Mouse (Mus musculus) hindbrain, embryonic 15.5 days (tissue): ENCODE data around the gene Ispd. TPM values are rescaled to one million over a fixed set of nuclear protein-coding genes. Genes with fewer than 3 reads are reported as not detected.
A peak's percentile ranks its signal among the peaks of the same experiment; 100 is the strongest.

Source experiments
- ATAC-seq: fragments of 200-750 bp; cut with Nextera tagmentation; 2 replicates; pipeline ENCODE4 v1.8.0; 2017; ENCODE audit warnings: low read depth, moderate number of reproducible peaks, moderate TSS enrichment; ENCODE audit not compliant: low FRiP score
- H3K27ac ChIP-seq: fragments of 300-500 bp; sonication (generic); replicated peaks from 2 replicates; pipeline ENCODE4 v1.5.1; 2015; ENCODE audit warnings: mild to moderate bottlenecking, inconsistent platforms
- H3K27me3 ChIP-seq: fragments of 300-500 bp; sonication (generic); 2 replicates; pipeline ENCODE4 v1.6.1; 2015; ENCODE audit warnings: control low read depth, inconsistent platforms
- H3K36me3 ChIP-seq: fragments of 300-500 bp; sonication (generic); 2 replicates; pipeline ENCODE4 v1.6.1; 2015; ENCODE audit warnings: control low read depth, inconsistent platforms
- H3K4me1 ChIP-seq: fragments of 300-500 bp; sonication (generic); replicated peaks from 2 replicates; pipeline ENCODE4 v1.6.1; 2015; ENCODE audit warnings: control low read depth, inconsistent platforms
- H3K4me2 ChIP-seq: fragments of 300-500 bp; sonication (generic); 2 replicates; pipeline ENCODE4 v1.6.1; 2015; ENCODE audit warnings: moderate library complexity, mild to moderate bottlenecking, inconsistent platforms
- H3K4me3 ChIP-seq: fragments of 300-500 bp; sonication (generic); 2 replicates; pipeline ENCODE4 v1.5.1; 2015; ENCODE audit warnings: mild to moderate bottlenecking, inconsistent platforms
- H3K9ac ChIP-seq: fragments of 300-500 bp; sonication (generic); 2 replicates; pipeline ENCODE4 v1.6.1; 2015; ENCODE audit warnings: inconsistent platforms
- H3K9me3 ChIP-seq: fragments of 300-500 bp; sonication (generic); 2 replicates; pipeline ENCODE4 v1.6.1; 2016; ENCODE audit warnings: control low read depth, inconsistent platforms
- WGBS: fragments of 180-500 bp; shearing (Covaris S2); methylation state at CpG from one replicate; pipeline ENCODE4 v1.1.7; 2015; 5-methylcytosine and 5-hydroxymethylcytosine counted together
- polyA plus RNA-seq: library from polyadenylated mRNA; unstranded; fragments of >200 nt; fragmentation: Nextera tagmentation; extraction: Ambion mirVana; gene quantifications from 2 replicates; pipeline ENCODE4 v1.2.1, GENCODE M21; 2015

The Ispd gene
- polyA plus RNA-seq, 1 experiment from 2014 or later = 13.9 TPM

DNA sequence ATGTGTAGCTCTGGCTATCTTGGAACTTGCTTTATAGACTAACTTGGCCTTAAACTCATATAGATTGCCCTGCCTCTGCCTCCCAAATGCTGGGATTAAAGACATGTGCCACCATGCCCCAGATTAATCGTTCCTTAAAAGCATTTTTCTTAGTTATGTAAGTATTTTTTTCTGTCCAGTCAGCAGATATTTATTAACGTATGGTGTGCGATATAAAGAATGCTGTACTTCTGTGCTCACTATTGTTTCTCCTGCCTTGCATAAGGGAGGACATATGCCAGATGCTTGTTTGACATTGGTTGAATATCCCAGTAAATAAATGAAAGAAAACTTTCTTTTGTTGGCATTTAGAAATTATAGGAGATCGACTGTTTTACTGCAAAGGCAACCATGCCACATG, 5.7 kb downstream of the Ispd start:
- Histone ChIP-seq H3K27me3 (no peaks in the 10 kb centered on the region), H3K9me3 (0 out of 2 replicates have a peak, but pooled peaks cover 3% of the 10 kb centered on the region), H3K4me3 (no peak overlapping the region), H3K4me2 (no peak overlapping the region), H3K36me3 (peaks cover 4% of the 10 kb centered on the region; the same call in 1 of the 2 replicates), H3K9ac (no peak overlapping the region), H3K27ac (no peak overlapping the region), H3K4me1 (no peaks in the 10 kb centered on the region)
- WGBS = 89% methylated on average over 4 of the region's 4 CpGs
- ATAC-seq = no peak

GRCm38 (mm10) chr12:36395115-36395514, 13.9 kb downstream of the Ispd start:
- Histone ChIP-seq H3K9ac (no peak overlapping the region), H3K9me3 (0 out of 2 replicates have a peak, but pooled peaks cover 4% of the 10 kb centered on the region), H3K36me3 (peaks cover 12% of the 10 kb centered on the region; the same call in 1 of the 2 replicates), H3K4me3 (no peak overlapping the region), H3K4me1 (no peaks in the 10 kb centered on the region), H3K27ac (no peak overlapping the region), H3K4me2 (no peak overlapping the region), H3K27me3 (no peaks in the 10 kb centered on the region)
- WGBS = 77% methylated on average over 2 of the region's 2 CpGs
- ATAC-seq = no peak

DNA sequence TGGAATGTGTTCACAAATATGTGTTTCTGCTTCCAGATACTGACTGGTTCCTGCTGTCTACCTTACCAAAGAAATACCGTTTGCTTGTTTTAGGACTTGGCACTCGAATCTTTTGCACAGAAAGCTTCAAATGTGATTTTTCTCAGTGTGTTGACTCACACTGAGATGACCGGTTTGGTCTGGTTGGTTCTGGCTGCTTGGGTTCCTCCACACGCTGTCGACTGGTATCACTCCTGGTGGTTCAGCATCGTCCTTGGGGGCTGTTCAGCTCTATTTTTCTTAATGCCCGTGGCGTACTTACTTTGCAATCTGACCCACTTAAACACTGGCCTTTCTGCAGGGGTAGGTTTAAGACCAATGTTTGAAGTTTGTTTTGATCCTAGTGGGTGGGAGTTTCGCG, 42.4 kb downstream of the Ispd start:
- H3K4me1 ChIP-seq = no peaks in the 10 kb centered on the region
- no peaks in the 10 kb centered on the region for H3K27me3 ChIP-seq
- H3K4me3 ChIP-seq = no peak overlapping the region
- no peak overlapping the region for H3K4me2 ChIP-seq
- H3K36me3 ChIP-seq = no peaks in the 10 kb centered on the region
- H3K9me3 ChIP-seq = no peaks in the 10 kb centered on the region
- H3K9ac ChIP-seq = no peak overlapping the region
- 82% methylated on average over 10 of the region's 10 CpGs for WGBS
- no peak for ATAC-seq
- H3K27ac ChIP-seq = no peak overlapping the region

DNA sequence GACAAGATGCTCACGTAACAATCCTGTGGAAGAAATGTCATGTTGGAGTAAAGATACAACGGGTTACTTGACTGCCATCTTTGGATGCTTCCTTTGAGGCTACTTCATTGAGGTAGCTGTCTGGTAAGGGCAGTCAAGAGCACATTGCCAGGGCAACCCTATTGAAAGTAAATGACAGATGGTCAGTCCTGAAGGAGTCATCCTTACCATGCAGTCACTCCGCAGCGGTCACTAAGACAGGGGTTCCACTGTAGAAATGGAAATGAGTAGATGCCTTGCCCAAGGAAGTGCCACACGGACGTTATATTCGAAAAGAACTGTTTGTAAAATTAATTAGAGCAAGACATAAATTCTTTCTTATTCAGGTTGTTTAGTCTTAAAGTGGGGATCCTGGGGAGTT, 44.0 kb downstream of the Ispd start:
- H3K4me1 ChIP-seq = no peaks in the 10 kb centered on the region
- H3K27ac ChIP-seq = no peak overlapping the region
- 60% methylated on average over 7 of the region's 7 CpGs for WGBS
- no peak overlapping the region for H3K4me3 ChIP-seq
- ATAC-seq = no peak
- no peaks in the 10 kb centered on the region for H3K9me3 ChIP-seq
- H3K27me3 ChIP-seq = no peaks in the 10 kb centered on the region
- H3K36me3 ChIP-seq = no peaks in the 10 kb centered on the region
- no peak overlapping the region for H3K4me2 ChIP-seq
- H3K9ac ChIP-seq = no peak overlapping the region

DNA sequence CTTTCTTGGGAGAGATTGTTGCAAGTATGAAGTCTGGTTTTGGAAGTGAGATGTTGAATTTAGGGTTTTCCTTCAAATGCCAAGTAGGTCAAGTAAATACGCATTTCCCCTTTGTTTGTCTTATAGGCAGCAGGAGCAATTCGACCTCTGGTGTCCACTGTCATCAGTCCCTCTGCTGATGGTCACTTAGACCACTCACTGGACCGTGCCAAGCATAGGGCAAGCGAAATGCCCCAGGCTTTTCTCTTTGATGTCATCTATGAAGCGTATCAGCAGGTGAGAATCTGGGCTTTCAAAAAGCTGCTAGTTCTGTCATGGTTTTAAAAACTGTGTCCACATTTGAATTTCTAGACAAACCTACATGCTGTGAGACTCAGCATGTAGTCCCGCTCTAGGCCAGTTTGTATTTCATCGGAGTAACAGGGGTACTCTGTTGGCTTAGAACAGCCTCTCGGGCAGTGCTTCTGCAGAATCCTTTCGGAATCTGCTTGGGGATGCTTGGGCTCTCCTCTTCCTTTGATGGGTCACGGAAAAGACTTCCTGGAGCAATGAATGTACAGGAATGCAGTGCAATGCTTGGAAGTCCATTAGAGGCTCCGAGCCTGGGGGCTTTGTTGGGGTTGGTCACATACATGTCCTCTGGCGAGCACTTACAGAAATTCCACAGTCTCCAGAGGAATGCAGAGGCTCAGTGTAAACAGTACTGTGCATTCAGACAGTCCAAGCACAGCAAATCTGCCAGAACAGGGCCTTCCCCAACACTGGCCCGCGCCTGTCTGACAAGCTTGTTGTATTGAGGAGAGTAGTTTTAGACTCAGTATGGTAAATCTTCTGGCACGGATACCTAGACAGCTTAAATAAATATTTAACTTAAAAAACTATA, 45.2 kb downstream of the Ispd start:
- H3K36me3 ChIP-seq = no peaks in the 10 kb centered on the region
- no peaks in the 10 kb centered on the region for H3K27me3 ChIP-seq
- no peak overlapping the region for H3K9ac ChIP-seq
- no peak overlapping the region for H3K27ac ChIP-seq
- no peak overlapping the region for H3K4me3 ChIP-seq
- no peaks in the 10 kb centered on the region for H3K9me3 ChIP-seq
- no peak overlapping the region for H3K4me2 ChIP-seq
- ATAC-seq = peak; percentile 56; the same call in 1 of the 2 replicates
- no peaks in the 10 kb centered on the region for H3K4me1 ChIP-seq
- 58% methylated on average over 15 of the region's 15 CpGs for WGBS

DNA sequence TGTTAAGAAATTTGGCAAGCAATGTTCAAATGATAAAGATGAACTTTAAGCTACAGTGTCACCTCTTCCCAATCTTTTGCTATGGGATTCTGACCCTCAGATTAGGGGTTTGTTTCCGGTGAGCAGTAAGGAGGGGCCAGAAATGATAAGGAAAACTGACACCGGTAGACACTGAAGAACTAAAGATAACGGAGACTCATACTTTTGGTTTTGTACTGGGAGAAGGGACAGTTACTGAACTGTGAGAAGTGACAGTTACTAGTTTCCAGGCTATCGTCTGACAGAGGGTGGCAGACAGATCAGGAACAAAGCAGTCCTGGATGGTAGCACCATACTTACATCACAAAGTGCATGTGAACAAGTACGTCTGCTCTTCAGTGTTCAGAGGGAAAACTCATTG, 55.7 kb downstream of the Ispd start:
- no peaks in the 10 kb centered on the region for H3K36me3 ChIP-seq
- 80% methylated on average over 5 of the region's 5 CpGs for WGBS
- ATAC-seq = no peak
- H3K4me2 ChIP-seq = no peak overlapping the region
- H3K27ac ChIP-seq = no peak overlapping the region
- H3K4me1 ChIP-seq = no peaks in the 10 kb centered on the region
- H3K4me3 ChIP-seq = no peak overlapping the region
- H3K9ac ChIP-seq = no peak overlapping the region
- H3K9me3 ChIP-seq = no peaks in the 10 kb centered on the region
- no peaks in the 10 kb centered on the region for H3K27me3 ChIP-seq

DNA sequence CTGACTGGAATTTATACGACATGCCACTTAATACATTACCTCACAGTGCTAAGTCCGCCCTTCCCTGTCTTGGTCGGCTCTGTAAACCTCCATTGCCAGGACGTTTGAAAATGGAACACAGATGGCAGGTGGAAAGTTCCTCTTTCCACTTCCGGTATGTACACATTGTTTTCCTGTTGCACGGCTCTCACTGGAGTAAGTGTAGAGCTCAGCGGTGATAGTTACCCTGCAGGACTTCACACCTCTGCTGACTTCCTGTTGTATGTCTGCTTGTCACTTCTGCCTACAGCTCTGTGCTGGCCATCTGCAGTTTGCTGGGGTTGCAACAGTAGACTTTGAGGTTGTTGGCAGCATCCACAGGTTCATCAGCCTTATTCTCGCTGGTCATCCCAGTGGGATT, 58.1 kb downstream of the Ispd start:
- no peaks in the 10 kb centered on the region for H3K36me3 ChIP-seq
- no peak overlapping the region for H3K4me3 ChIP-seq
- H3K27ac ChIP-seq = no peak overlapping the region
- ATAC-seq = no peak
- H3K9me3 ChIP-seq = no peaks in the 10 kb centered on the region
- H3K4me1 ChIP-seq = no peaks in the 10 kb centered on the region
- 86% methylated on average over 8 of the region's 8 CpGs for whole genome bisulfite sequencing
- H3K9ac ChIP-seq = no peak overlapping the region
- no peak overlapping the region for H3K4me2 ChIP-seq
- H3K27me3 ChIP-seq = no peaks in the 10 kb centered on the region

DNA sequence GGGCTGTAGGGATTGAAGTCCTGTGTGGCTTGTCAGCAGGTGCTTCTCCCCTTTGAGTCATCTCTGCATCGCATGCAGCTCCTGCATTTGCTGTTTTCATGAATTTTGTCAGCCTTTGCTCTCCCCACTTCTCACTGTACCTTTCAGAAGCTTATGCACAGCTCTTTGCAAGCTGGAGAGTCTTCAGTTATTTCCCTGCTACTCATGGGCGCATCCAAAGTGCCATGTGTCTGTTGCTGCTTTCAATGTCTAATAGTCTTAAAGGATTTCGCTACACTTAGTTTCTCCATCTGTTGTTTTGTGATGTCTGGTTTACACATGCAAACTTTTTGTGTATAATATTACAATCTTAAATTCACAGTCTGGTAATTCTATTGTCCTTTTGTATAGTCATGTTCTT, 74.8 kb downstream of the Ispd start:
- WGBS = 96% methylated on average over 3 of the region's 3 CpGs
- H3K36me3 ChIP-seq = no peaks in the 10 kb centered on the region
- no peaks in the 10 kb centered on the region for H3K4me1 ChIP-seq
- H3K4me3 ChIP-seq = no peak overlapping the region
- no peak overlapping the region for H3K4me2 ChIP-seq
- no peaks in the 10 kb centered on the region for H3K27me3 ChIP-seq
- no peaks in the 10 kb centered on the region for H3K9me3 ChIP-seq
- no peak overlapping the region for H3K27ac ChIP-seq
- ATAC-seq = no peak
- H3K9ac ChIP-seq = no peak overlapping the region

- Histone ChIP-seq H3K27me3 (no peaks in the 10 kb centered on the region), H3K4me1 (no peaks in the 10 kb centered on the region), H3K9me3 (no peaks in the 10 kb centered on the region), H3K36me3 (no peaks in the 10 kb centered on the region), H3K9ac (no peak overlapping the region), H3K4me3 (no peak overlapping the region), H3K27ac (no peak overlapping the region), H3K4me2 (no peak overlapping the region)
- no peak for ATAC-seq
- 85% methylated on average over 2 of the region's 2 CpGs for WGBS
Measured at GRCm38 (mm10) chr12:36457726-36458125, 76.5 kb downstream of the Ispd start.

DNA sequence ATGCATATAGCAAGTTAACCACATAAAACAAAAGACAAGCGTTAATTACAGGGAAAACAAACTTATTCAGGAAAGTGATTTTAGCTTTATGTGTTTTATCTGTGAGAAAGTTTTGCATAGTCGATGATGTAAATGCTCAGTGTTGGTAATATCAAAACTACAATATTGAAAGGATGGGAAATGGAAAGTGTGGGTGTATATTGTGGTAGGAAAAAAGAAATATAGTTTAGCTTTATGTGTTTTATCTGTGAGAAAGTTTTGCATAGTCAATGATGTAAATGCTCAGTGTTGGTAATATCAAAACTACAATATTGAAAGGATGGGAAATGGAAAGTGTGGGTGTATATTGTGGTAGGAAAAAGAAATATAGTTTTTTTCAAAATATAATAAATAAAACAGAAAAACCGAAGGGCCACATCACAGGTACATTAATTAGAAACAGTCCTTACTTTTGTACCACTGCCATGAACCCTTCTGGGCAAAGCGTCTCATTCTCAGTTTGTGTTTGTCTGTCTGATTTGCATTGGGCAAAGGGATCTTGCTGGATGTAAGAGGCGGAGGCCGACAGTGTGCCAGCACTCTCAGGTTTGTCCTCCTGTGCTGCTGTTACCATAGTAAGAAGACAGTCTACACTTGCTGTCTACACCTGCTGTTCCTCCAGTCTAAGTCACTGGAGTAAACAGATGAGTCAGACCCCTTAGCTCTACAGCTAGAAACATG, 87.2 kb downstream of the Ispd start:
- H3K4me1 ChIP-seq = no peaks in the 10 kb centered on the region
- no peak for ATAC-seq
- WGBS = 94% methylated on average over 6 of the region's 6 CpGs
- H3K27me3 ChIP-seq = no peaks in the 10 kb centered on the region
- no peaks in the 10 kb centered on the region for H3K9me3 ChIP-seq
- H3K4me3 ChIP-seq = no peak overlapping the region
- H3K27ac ChIP-seq = no peak overlapping the region
- H3K9ac ChIP-seq = no peak overlapping the region
- H3K36me3 ChIP-seq = no peaks in the 10 kb centered on the region
- H3K4me2 ChIP-seq = no peak overlapping the region

- no peak overlapping the region for H3K4me3 ChIP-seq
- 79% methylated on average over 4 of the region's 4 CpGs for WGBS
- H3K9me3 ChIP-seq = no peaks in the 10 kb centered on the region
- H3K27me3 ChIP-seq = no peaks in the 10 kb centered on the region
- no peak overlapping the region for H3K4me2 ChIP-seq
- no peaks in the 10 kb centered on the region for H3K4me1 ChIP-seq
- ATAC-seq = no peak
- no peak overlapping the region for H3K27ac ChIP-seq
- no peak overlapping the region for H3K9ac ChIP-seq
- no peaks in the 10 kb centered on the region for H3K36me3 ChIP-seq
Measured at GRCm38 (mm10) chr12:36471411-36471810, 90.2 kb downstream of the Ispd start.

GRCm38 (mm10) chr12:36474171-36474570, 92.9 kb downstream of the Ispd start:
- Histone ChIP-seq H3K4me2 (no peak overlapping the region), H3K27me3 (no peaks in the 10 kb centered on the region), H3K9ac (no peak overlapping the region), H3K27ac (no peak overlapping the region), H3K9me3 (no peaks in the 10 kb centered on the region), H3K4me3 (no peak overlapping the region), H3K36me3 (no peaks in the 10 kb centered on the region), H3K4me1 (no peaks in the 10 kb centered on the region)
- WGBS = 87% methylated on average over 3 of the region's 3 CpGs
- no peak for ATAC-seq
